Mouse (Mus musculus): ENCODE measurements around the gene Slc5a4b. TPM values are rescaled to one million over a fixed set of nuclear protein-coding genes. Genes with fewer than 3 reads are reported as not detected.

The Slc5a4b gene
- polyA plus RNA-seq, 1 experiment: not detected

GRCm38 (mm10) chr10:76031511-76032401 is 79.0 kb downstream of the Slc5a4b start:
- no peaks in the 10 kb centered on the region for H3K36me3 ChIP-seq (ENCODE audit: control insufficient read depth, insufficient read depth)
- peaks cover 41% of the 10 kb centered on the region for H3K79me2 ChIP-seq (ENCODE audit: control insufficient read depth, insufficient read depth)
- H3ac ChIP-seq (ENCODE audit: control insufficient read depth, insufficient read length): peak overlapping the region; percentile 53
- no peaks in the 10 kb centered on the region for H3K27me3 ChIP-seq (ENCODE audit: control insufficient read depth, insufficient read depth, insufficient read length)
- peak overlapping the region; percentile 90 for H3K4me2 ChIP-seq (ENCODE audit: low read depth)
- H3K4me3 ChIP-seq: peak overlapping the region; percentile 85
- no peak for TF ChIP-seq MYOD1 (IDR thresholded peaks at IDR 0.05; ENCODE audit: control insufficient read depth in 1 of 3, insufficient read length in 2 of 3, low read depth in 2 of 3)
- no peak for TF ChIP-seq E2F4 (IDR thresholded peaks at IDR 0.05; ENCODE audit: insufficient read depth)
- no peak for TF ChIP-seq MYOG (IDR thresholded peaks at IDR 0.05; ENCODE audit: control insufficient read depth in 1 of 3, insufficient read depth in 1 of 3, insufficient read length in 2 of 3, low read depth in 2 of 3)
- no peak for TF ChIP-seq USF1 (IDR thresholded peaks at IDR 0.05; ENCODE audit: low read depth)

DNA sequence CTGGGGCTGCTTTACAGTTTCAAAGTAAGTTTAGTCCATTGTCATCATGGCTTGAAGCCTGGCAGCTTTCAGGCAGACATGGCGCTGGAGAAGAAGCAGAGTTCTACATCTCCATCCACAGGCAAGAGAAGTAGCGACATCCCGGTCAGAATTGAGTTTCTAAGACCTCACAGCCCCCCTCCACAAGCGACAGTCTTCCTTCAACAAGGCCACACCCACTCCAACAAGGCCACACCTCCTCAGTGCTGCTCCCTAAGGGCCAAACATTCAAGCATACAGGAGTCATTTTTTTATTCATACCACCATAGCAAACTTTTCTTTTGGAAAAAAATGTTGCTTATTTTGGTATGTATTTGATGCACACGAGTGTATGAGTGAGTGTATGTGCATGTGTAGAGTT is 80.3 kb downstream of the Slc5a4b start:
- Histone ChIP-seq H3K27me3 (ENCODE audit: control insufficient read depth, insufficient read depth, insufficient read length) (no peaks in the 10 kb centered on the region), H3ac (ENCODE audit: control insufficient read depth, insufficient read length) (no peak overlapping the region), H3K4me2 (ENCODE audit: low read depth) (no peak overlapping the region), H3K79me2 (ENCODE audit: control insufficient read depth, insufficient read depth) (peaks cover 29% of the 10 kb centered on the region), H3K36me3 (ENCODE audit: control insufficient read depth, insufficient read depth) (no peaks in the 10 kb centered on the region), H3K4me3 (no peak overlapping the region)
- no peak for TF ChIP-seq MAX (IDR thresholded peaks at IDR 0.05; ENCODE audit: low read depth)
- TF ChIP-seq REST (IDR thresholded peaks at IDR 0.05; ENCODE audit: insufficient read depth, insufficient read length): no peak

DNA sequence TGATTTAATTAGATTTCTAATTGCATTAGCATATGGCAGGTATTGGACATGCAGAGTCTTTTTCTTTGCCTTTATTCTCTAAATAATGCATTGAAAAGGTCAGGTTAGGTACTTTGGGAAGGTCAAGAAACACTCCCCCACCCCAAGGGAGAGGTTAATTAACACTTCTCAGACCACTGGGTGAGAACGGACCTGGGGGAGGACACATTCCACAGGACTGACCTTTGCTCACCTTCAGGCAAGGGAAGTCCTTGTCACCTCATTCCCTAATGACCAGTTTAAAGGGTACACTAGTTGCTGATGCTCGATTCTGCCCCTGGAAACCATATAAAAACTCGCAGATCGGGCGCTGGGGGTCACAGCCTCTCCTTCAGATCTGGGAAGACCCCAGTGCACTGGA is 81.5 kb downstream of the Slc5a4b start:
- no peak overlapping the region for H3K4me3 ChIP-seq
- no peaks in the 10 kb centered on the region for H3K36me3 ChIP-seq (ENCODE audit: control insufficient read depth, insufficient read depth)
- H3K4me2 ChIP-seq (ENCODE audit: low read depth): no peak overlapping the region
- H3K79me2 ChIP-seq (ENCODE audit: control insufficient read depth, insufficient read depth): peaks cover 17% of the 10 kb centered on the region
- TF ChIP-seq MYOG (IDR thresholded peaks at IDR 0.05; ENCODE audit: control insufficient read depth in 1 of 3, insufficient read depth in 1 of 3, insufficient read length in 2 of 3, low read depth in 2 of 3): no peak
- TF ChIP-seq SRF (IDR thresholded peaks at IDR 0.05; ENCODE audit: control insufficient read depth, insufficient read length, low read depth): no peak
- no peak for TF ChIP-seq TCF12 (IDR thresholded peaks at IDR 0.05; ENCODE audit: insufficient read depth, poor library complexity, severe bottlenecking)
- no peak for TF ChIP-seq POLR2AphosphoS2 (IDR thresholded peaks at IDR 0.05; ENCODE audit: insufficient read length, low read depth)
- no peak for TF ChIP-seq REST (IDR thresholded peaks at IDR 0.05; ENCODE audit: insufficient read depth, insufficient read length)
- no peak for TF ChIP-seq TCF3 (IDR thresholded peaks at IDR 0.05; ENCODE audit: insufficient read length, low read depth)
- no peak for TF ChIP-seq CEBPB (IDR thresholded peaks at IDR 0.05; ENCODE audit: insufficient read depth, poor library complexity, severe bottlenecking)
- no peak for TF ChIP-seq MYOD1 (IDR thresholded peaks at IDR 0.05; ENCODE audit: control insufficient read depth in 1 of 3, insufficient read length in 2 of 3, low read depth in 2 of 3)
- no peak for TF ChIP-seq E2F4 (IDR thresholded peaks at IDR 0.05; ENCODE audit: insufficient read depth)
- TF ChIP-seq MAX (IDR thresholded peaks at IDR 0.05; ENCODE audit: low read depth): no peak
- no peak for TF ChIP-seq USF1 (IDR thresholded peaks at IDR 0.05; ENCODE audit: low read depth)
- TF ChIP-seq POLR2A (IDR thresholded peaks at IDR 0.05; ENCODE audit: insufficient read length, low read depth): no peak
- H3K27me3 ChIP-seq (ENCODE audit: control insufficient read depth, insufficient read depth, insufficient read length): no peaks in the 10 kb centered on the region
- H3ac ChIP-seq (ENCODE audit: control insufficient read depth, insufficient read length): no peak overlapping the region

GRCm38 (mm10) chr10:76028396-76028795 is 82.4 kb downstream of the Slc5a4b start:
- Histone ChIP-seq H3K79me2 (ENCODE audit: control insufficient read depth, insufficient read depth) (peaks cover 8% of the 10 kb centered on the region), H3K4me3 (no peak overlapping the region), H3K4me2 (ENCODE audit: low read depth) (no peak overlapping the region), H3K36me3 (ENCODE audit: control insufficient read depth, insufficient read depth) (no peaks in the 10 kb centered on the region), H3ac (ENCODE audit: control insufficient read depth, insufficient read length) (no peak overlapping the region), H3K27me3 (ENCODE audit: control insufficient read depth, insufficient read depth, insufficient read length) (no peaks in the 10 kb centered on the region)
- TF ChIP-seq POLR2AphosphoS2 (IDR thresholded peaks at IDR 0.05; ENCODE audit: insufficient read length, low read depth) (no peak), TCF3 (IDR thresholded peaks at IDR 0.05; ENCODE audit: insufficient read length, low read depth) (no peak), TCF12 (IDR thresholded peaks at IDR 0.05; ENCODE audit: insufficient read depth, poor library complexity, severe bottlenecking) (no peak), MYOG (IDR thresholded peaks at IDR 0.05; ENCODE audit: control insufficient read depth in 1 of 3, insufficient read depth in 1 of 3, insufficient read length in 2 of 3, low read depth in 2 of 3) (no peak), MYOD1 (IDR thresholded peaks at IDR 0.05; ENCODE audit: control insufficient read depth in 1 of 3, insufficient read length in 2 of 3, low read depth in 2 of 3) (no peak), E2F4 (IDR thresholded peaks at IDR 0.05; ENCODE audit: insufficient read depth) (no peak), POLR2A (IDR thresholded peaks at IDR 0.05; ENCODE audit: insufficient read length, low read depth) (no peak), MAX (IDR thresholded peaks at IDR 0.05; ENCODE audit: low read depth) (no peak)

DNA sequence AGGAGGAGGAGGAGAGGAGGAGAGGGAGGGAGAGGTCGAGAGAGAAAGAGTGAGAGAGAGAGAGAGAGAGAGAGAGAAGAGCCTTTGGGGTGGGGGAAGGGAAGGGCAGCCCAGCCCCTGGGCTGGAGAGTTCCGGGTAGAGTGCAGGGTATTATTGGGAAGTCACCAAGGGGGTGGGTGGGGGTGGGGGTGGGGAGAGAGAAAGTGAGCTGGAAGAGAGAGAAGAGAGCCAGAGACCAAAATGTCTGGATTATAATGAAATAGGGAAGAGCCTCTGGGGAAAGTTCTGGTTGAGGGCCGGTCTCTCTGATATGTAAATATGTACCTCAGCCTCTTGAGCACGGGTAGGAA is 82.8 kb downstream of the Slc5a4b start:
- Histone ChIP-seq H3ac (ENCODE audit: control insufficient read depth, insufficient read length) (no peak overlapping the region), H3K4me2 (ENCODE audit: low read depth) (no peak overlapping the region), H3K27me3 (ENCODE audit: control insufficient read depth, insufficient read depth, insufficient read length) (no peaks in the 10 kb centered on the region), H3K79me2 (ENCODE audit: control insufficient read depth, insufficient read depth) (peaks cover 4% of the 10 kb centered on the region), H3K4me3 (no peak overlapping the region), H3K36me3 (ENCODE audit: control insufficient read depth, insufficient read depth) (no peaks in the 10 kb centered on the region)
- TF ChIP-seq POLR2AphosphoS2 (IDR thresholded peaks at IDR 0.05; ENCODE audit: insufficient read length, low read depth) (no peak), TCF12 (IDR thresholded peaks at IDR 0.05; ENCODE audit: insufficient read depth, poor library complexity, severe bottlenecking) (no peak), MAX (IDR thresholded peaks at IDR 0.05; ENCODE audit: low read depth) (no peak), SRF (IDR thresholded peaks at IDR 0.05; ENCODE audit: control insufficient read depth, insufficient read length, low read depth) (no peak), CEBPB (IDR thresholded peaks at IDR 0.05; ENCODE audit: insufficient read depth, poor library complexity, severe bottlenecking) (no peak), E2F4 (IDR thresholded peaks at IDR 0.05; ENCODE audit: insufficient read depth) (no peak), MYOD1 (IDR thresholded peaks at IDR 0.05; ENCODE audit: control insufficient read depth in 1 of 3, insufficient read length in 2 of 3, low read depth in 2 of 3) (no peak), MYOG (IDR thresholded peaks at IDR 0.05; ENCODE audit: control insufficient read depth in 1 of 3, insufficient read depth in 1 of 3, insufficient read length in 2 of 3, low read depth in 2 of 3) (no peak), TCF3 (IDR thresholded peaks at IDR 0.05; ENCODE audit: insufficient read length, low read depth) (no peak), USF1 (IDR thresholded peaks at IDR 0.05; ENCODE audit: low read depth) (no peak), REST (IDR thresholded peaks at IDR 0.05; ENCODE audit: insufficient read depth, insufficient read length) (no peak), POLR2A (IDR thresholded peaks at IDR 0.05; ENCODE audit: insufficient read length, low read depth) (no peak)
